Mouse (Mus musculus): ENCODE data around the gene Stkld1.
A peak's percentile ranks its signal among the peaks of the same experiment; 100 is the strongest.
"Not testable (repeated sequence)": the region's sequence is repeated elsewhere in the genome, so short reads cannot be mapped to it uniquely, and the experiment has no call there.

Stkld1 gene

GRCm38 (mm10) chr2:26933304-26934055, at the start of gene Stkld1, which contains the start of gene Surf4:
TSS of gene Stkld1 (plus strand) at chr2:26934047.
TSS of gene Surf4 (minus strand) at chr2:26933928.
- DNase-seq (ENCODE audit: low spot score in 2 of 2) = peak; percentile 85 to 92

- not testable (repeated sequence) for DNase-seq (ENCODE audit: low spot score in 2 of 2)
These were observed 48.3 kb upstream of the Stkld1 start for GRCm38 (mm10) chr2:26885541-26885940.

- DNase-seq (ENCODE audit: low spot score in 2 of 2) = not testable (repeated sequence)
These were observed 47.7 kb upstream of the Stkld1 start for GRCm38 (mm10) chr2:26886170-26886569.

- no peak for DNase-seq (ENCODE audit: low spot score in 2 of 2)
These were observed 37.9 kb upstream of the Stkld1 start for GRCm38 (mm10) chr2:26895898-26896297.

GRCm38 (mm10) chr2:26900731-26901130, 33.1 kb upstream of the Stkld1 start:
- no peak for DNase-seq (ENCODE audit: low spot score in 2 of 2)

- DNase-seq (ENCODE audit: low spot score in 2 of 2) = no peak
These were observed 31.9 kb upstream of the Stkld1 start for GRCm38 (mm10) chr2:26901834-26902400.

GRCm38 (mm10) chr2:26902467-26903220, 31.2 kb upstream of the Stkld1 start, which contains the start of gene Surf6:
TSS of gene Surf6 (minus strand) at chr2:26902879.
- DNase-seq (ENCODE audit: low spot score in 2 of 2) = peak; percentile 97 to 98

- DNase-seq (ENCODE audit: low spot score in 2 of 2) = no peak
These were observed 30.5 kb upstream of the Stkld1 start for GRCm38 (mm10) chr2:26903311-26903710.

GRCm38 (mm10) chr2:26905936-26906335, 27.9 kb upstream of the Stkld1 start:
- DNase-seq (ENCODE audit: low spot score in 2 of 2) = no peak

GRCm38 (mm10) chr2:26906431-26906830, 27.4 kb upstream of the Stkld1 start:
- DNase-seq (ENCODE audit: low spot score in 2 of 2) = no peak

- DNase-seq (ENCODE audit: low spot score in 2 of 2) = no peak
These were observed 26.7 kb upstream of the Stkld1 start for GRCm38 (mm10) chr2:26907109-26907508.

GRCm38 (mm10) chr2:26908710-26909386, 25.0 kb upstream of the Stkld1 start:
- no peak for DNase-seq (ENCODE audit: low spot score in 2 of 2)

GRCm38 (mm10) chr2:26909387-26909784, 24.5 kb upstream of the Stkld1 start:
- no peak for DNase-seq (ENCODE audit: low spot score in 2 of 2)

GRCm38 (mm10) chr2:26910124-26910993, 23.5 kb upstream of the Stkld1 start, which contains the start of the genes Med22 and Rpl7a:
TSS of gene Med22 (minus strand) at chr2:26910677.
TSS of gene Rpl7a (plus strand) at chr2:26910764.
- DNase-seq (ENCODE audit: low spot score in 2 of 2) = peak; percentile 100

- DNase-seq (ENCODE audit: low spot score in 2 of 2) = peak in 1 of 2 experiments; percentile 67
These were observed 22.7 kb upstream of the Stkld1 start for GRCm38 (mm10) chr2:26910994-26911765.

GRCm38 (mm10) chr2:26912253-26912770, 21.5 kb upstream of the Stkld1 start:
- DNase-seq (ENCODE audit: low spot score in 2 of 2) = no peak

- DNase-seq (ENCODE audit: low spot score in 2 of 2) = no peak
These were observed 20.3 kb upstream of the Stkld1 start for GRCm38 (mm10) chr2:26913416-26914147.

GRCm38 (mm10) chr2:26914148-26914941, 19.5 kb upstream of the Stkld1 start:
- no peak for DNase-seq (ENCODE audit: low spot score in 2 of 2)

All from right cerebral cortex, adult 2 months (tissue).